Mouse (Mus musculus) lung, postnatal 0 days (tissue): Measurements from ENCODE around the gene Tceal9.

Experiments
- CTCF ChIP-seq: IDR thresholded peaks from 2 replicates; pipeline ENCODE4 v1.5.1; 2016; ENCODE audit warnings: antibody characterized with exemption, mild to moderate bottlenecking
- EP300 ChIP-seq: IDR thresholded peaks from 2 replicates; pipeline ENCODE4 v1.6.1; 2016; ENCODE audit warnings: antibody characterized with exemption, mild to moderate bottlenecking, control low read depth

GRCm38 (mm10) chrX:136238118-136238517 is 6.8 kb upstream of the Tceal9 start:
- peak; percentile 64 for TF ChIP-seq CTCF
- TF ChIP-seq EP300, result no peak
